Mouse (Mus musculus) adipocyte (in vitro differentiated cells): ENCODE data around the gene Scn2b.

Source experiments
- DNase-seq: peaks from one replicate; pipeline ENCODE4 v3.0.0-alpha.2; 2016; ENCODE audit warnings: low spot score

Gene Scn2b

GRCm38 (mm10) chr9:45117741-45118431 is at the start of gene Scn2b:
Scn2b (plus strand) TSS chr9:45117782.
- no peak for DNase-seq

- no peak for DNase-seq
Measured at GRCm38 (mm10) chr9:45071800-45072199, 45.8 kb upstream of the Scn2b start.

- DNase-seq: no peak
Measured at GRCm38 (mm10) chr9:45077859-45078258, 39.7 kb upstream of the Scn2b start.

GRCm38 (mm10) chr9:45079011-45079410 is 38.6 kb upstream of the Scn2b start, which contains the start of gene Jaml:
Jaml (plus strand) TSS chr9:45079183.
- no peak for DNase-seq

- no peak for DNase-seq
Measured at GRCm38 (mm10) chr9:45083132-45083531, 34.5 kb upstream of the Scn2b start.

GRCm38 (mm10) chr9:45084556-45084955 is 33.0 kb upstream of the Scn2b start:
- no peak for DNase-seq

GRCm38 (mm10) chr9:45085741-45086690 is 31.6 kb upstream of the Scn2b start:
- DNase-seq: no peak

GRCm38 (mm10) chr9:45088040-45088439 is 29.5 kb upstream of the Scn2b start:
- DNase-seq: no peak

- DNase-seq: no peak
Measured at GRCm38 (mm10) chr9:45090811-45091210, 26.8 kb upstream of the Scn2b start.

- DNase-seq: no peak
Measured at GRCm38 (mm10) chr9:45092641-45093040, 24.9 kb upstream of the Scn2b start.

- DNase-seq: peak; percentile 3
Measured at GRCm38 (mm10) chr9:45095149-45095937, 22.2 kb upstream of the Scn2b start.

- DNase-seq: no peak
Measured at GRCm38 (mm10) chr9:45097877-45098276, 19.7 kb upstream of the Scn2b start.

- no peak for DNase-seq
Measured at GRCm38 (mm10) chr9:45098426-45098825, 19.2 kb upstream of the Scn2b start.

- no peak for DNase-seq
Measured at GRCm38 (mm10) chr9:45102528-45102927, 15.1 kb upstream of the Scn2b start.

- no peak for DNase-seq
Measured at GRCm38 (mm10) chr9:45103211-45103979, 14.2 kb upstream of the Scn2b start.

- DNase-seq: no peak
Measured at GRCm38 (mm10) chr9:45105596-45106374, 11.8 kb upstream of the Scn2b start.

GRCm38 (mm10) chr9:45115706-45116105 is 1.9 kb upstream of the Scn2b start:
- no peak for DNase-seq

- no peak for DNase-seq
Measured at GRCm38 (mm10) chr9:45116819-45117218, 763 bp upstream of the Scn2b start.

GRCm38 (mm10) chr9:45118552-45118951 is 970 bp downstream of the Scn2b start:
- no peak for DNase-seq

- no peak for DNase-seq
Measured at GRCm38 (mm10) chr9:45119316-45119953, 1.9 kb downstream of the Scn2b start.
